Mouse (Mus musculus) megakaryocyte progenitor cell, adult 5-6 weeks (primary cell): ENCODE data around the gene Hspb2. TPM values are rescaled to one million over a fixed set of nuclear protein-coding genes. Genes with fewer than 3 reads are reported as not detected.

Source experiments
- ATAC-seq: replicated peaks from 2 replicates; pipeline ENCODE4 v1.8.0; 2016; ENCODE audit warnings: mild to moderate bottlenecking, moderate TSS enrichment, inconsistent platforms; ENCODE audit not compliant: poor library complexity
- total RNA-seq, 2 experiments: library from RNA; stranded (forward) in 1 of 2; stranded (reverse) in 1 of 2; fragments of 157-497, 149-512 nt in 1 of 2; fragments of 200-1000 nt in 1 of 2; gene quantifications; 2 replicates each; pipeline versions ENCODE4 v1.2.3 to v1.2.4; 2015 to 2017

Gene Hspb2
- total RNA-seq, 2 experiments from 2014 or later = not detected

DNA sequence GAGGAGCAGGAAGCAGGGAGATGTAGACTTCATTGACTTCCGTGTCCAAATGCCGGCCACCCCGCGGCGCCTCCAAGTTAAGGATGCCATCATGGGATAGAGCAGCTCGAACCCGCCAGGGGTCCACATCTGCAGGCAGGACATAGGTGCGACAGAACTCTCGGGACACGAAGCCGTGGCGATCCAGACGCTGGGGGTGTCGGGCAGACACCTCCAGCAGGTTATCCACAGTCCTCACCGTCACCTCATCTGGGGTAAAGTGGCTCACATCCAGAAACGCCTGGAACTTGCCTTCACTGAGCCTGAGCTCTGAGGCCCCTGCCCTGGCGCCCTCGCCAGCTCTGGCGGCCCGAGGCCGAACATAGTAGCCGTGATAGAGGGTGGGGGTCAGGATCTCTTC is 831 bp downstream of the Hspb2 start, which contains the start of gene Cryab:
TSS of gene Cryab (plus strand) at position 3 of the 400 bp plus-strand sequence.
- no peak for ATAC-seq

DNA sequence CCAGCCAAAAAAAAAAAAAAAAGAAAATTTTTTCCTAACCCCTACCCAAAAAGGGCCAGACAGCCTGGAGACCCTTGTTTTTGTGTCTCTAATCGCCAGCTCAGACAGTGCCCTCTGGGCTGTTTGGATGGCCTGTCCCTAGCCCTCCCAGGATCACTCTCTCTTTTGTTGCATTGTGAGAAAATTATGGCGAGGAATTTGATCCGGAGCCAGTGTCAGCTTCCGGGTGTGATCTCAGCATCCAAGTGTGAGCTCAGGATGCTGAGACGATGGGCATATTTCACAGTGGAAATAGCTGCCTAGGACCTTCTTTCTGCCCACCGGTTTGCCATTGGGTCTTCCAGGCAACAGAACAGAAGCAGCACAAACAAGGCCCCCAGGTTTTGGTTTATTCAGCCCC is 1.4 kb downstream of the Hspb2 start:
- ATAC-seq = no peak

- ATAC-seq = peak; percentile 29; the same call in 1 of the 2 replicates
Observed at GRCm38 (mm10) chr9:50746214-50746677, 5.9 kb downstream of the Hspb2 start, which contains the start of gene 2310030G06Rik. Gene 2310030G06Rik, minus strand, starts transcription at chr9:50746536.

DNA sequence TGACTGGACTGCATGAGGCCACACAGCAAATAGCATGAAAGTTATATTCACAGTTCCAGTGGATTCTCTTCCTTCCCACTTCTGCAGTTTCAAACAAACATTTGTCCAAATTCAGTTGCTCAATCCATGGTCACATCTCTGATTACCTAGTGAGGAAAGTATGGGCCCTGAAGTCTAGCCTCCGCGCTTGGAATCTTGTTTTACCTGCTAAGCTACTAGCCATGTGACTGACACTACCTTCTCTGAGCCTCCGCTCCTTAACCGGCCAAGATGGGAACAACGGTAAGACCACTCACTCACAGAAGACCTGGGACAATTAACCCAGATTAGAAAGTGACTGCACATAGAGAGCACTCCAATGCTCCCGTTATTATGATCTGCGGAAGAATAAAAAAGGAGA is 6.3 kb downstream of the Hspb2 start:
- no peak for ATAC-seq

- no peak for ATAC-seq
Observed at GRCm38 (mm10) chr9:50742744-50743143, 9.4 kb downstream of the Hspb2 start.

DNA sequence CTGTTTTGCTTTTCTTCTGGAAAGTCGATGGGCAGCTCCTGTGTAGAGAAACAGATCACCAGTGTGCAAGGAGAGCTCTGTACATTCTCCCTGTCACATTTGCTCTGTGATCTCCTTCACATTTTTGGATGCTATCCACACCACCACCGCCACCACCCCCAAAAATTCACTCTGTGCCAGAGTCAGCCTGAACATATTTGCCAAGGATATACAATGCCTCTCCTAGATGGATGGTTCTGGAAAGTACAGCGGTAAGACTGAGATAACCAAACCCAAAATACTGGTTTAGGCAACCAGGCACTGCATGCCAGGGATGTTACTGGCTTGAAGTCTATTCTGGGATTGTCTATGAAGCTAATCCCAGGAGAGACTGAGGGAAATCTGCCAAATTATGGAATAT is 9.9 kb downstream of the Hspb2 start:
- no peak for ATAC-seq

GRCm38 (mm10) chr9:50740867-50741784 is 11.0 kb downstream of the Hspb2 start:
- no peak for ATAC-seq

DNA sequence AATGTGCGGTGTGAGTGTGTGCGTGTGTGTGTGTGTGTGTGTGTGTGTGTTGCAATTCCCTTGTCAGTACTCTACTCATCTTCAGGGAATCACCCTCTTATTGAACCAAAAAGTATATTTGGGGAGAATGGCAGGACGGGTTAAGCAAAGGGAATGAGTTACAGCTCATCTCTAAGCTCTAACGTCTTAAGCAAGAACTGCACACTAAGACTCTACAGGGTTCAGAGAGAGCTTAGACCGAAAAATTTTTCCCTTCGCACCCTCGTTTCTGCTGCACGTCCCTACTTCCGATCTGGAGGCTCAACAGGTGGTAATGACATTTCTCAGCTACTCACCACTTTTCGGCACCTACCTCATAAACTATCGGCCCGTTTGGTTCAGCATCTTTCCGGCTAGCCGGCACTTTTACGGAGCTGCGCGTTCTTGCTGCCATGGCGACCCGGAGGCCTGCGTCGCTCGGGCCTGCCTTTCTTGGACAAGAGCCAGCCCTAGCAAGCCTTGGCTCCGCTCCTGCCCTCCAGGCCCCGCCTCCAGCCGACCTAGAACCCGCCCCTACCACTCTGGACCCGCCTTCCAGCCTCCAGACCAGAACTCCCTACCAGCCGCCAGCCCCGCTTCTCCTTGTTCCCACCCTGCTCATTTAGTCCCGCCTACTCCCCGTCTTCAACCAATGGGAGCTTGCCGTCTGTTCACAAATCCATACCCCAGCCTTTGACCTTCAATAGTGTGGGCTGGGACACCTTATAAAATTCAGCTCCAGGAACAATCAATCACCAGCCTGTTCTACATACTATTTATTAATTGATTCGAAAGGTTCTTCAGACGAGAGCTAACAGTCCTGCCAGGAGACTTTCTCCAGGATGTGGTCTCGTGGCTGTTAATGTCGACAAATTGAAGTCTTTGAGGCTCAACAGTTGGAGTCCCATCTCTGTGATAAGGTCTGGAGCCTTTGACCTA is 13.0 kb downstream of the Hspb2 start, which contains the start of gene Dixdc1:
TSS of gene Dixdc1 (minus strand) at position 604 of the 957 bp plus-strand sequence.
- peak; percentile 99 for ATAC-seq

DNA sequence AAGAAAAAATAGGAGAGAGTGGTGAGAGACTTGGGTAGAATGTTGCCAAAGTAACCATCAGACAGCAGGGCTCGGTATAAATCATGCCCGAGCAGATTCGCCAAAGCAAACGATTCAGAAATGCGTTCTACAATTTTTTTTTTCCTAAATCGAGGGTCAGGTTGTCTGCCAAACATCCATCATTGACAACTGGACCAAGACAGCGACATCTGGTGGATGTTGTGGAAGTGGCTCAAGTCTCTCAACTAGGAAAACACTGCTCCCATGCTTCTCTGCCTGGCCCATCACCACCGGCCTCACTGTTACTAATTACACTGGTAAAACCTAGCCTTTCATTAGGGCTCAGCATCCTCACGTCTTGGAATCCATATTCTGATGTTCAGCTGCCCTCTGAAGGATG is 17.2 kb downstream of the Hspb2 start:
- peak; percentile 46; the same call in 1 of the 2 replicates for ATAC-seq

DNA sequence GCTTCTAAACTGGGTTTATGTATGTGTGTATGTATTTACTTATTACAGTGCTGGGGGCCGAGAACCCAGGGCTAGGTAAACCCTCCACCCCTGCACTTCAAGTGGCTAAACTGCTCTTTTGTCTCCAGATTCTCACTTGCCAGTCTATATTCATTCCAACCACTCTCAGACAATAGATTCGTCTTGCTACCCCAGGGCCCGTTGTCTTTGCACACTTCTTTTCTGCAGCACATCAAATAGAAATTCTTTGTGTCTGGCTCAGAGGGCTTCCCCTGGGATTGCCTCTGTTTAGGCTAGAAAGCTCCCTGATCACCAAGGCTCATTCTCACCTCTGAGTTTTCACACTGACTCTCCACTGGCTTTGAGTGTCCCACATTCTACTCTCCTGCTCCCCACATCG is 19.6 kb downstream of the Hspb2 start:
- no peak for ATAC-seq

DNA sequence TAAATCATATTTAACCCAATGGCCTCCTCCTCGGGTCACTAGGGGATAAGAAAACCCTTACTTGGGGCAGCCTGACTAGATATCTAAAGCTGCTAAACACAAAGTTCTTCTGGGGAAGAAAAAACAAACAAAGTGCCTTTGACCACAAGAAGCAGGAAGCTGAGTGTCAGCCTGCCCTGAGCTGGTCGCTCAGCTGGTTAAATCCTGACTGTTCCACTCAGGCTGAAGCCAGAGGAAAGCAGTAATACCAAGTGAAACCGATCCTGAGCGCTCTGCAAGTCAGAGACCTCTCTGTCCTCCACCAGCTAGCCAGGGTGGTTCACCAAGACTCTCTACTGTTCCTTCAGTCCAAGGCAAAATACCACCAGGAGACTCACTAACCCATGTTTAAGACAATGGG is 22.6 kb downstream of the Hspb2 start:
- ATAC-seq = 0 out of 2 replicates have a peak, but pooled peaks have one; percentile 29

- ATAC-seq = peak; percentile 67
Observed at GRCm38 (mm10) chr9:50727925-50728651, 24.1 kb downstream of the Hspb2 start.

DNA sequence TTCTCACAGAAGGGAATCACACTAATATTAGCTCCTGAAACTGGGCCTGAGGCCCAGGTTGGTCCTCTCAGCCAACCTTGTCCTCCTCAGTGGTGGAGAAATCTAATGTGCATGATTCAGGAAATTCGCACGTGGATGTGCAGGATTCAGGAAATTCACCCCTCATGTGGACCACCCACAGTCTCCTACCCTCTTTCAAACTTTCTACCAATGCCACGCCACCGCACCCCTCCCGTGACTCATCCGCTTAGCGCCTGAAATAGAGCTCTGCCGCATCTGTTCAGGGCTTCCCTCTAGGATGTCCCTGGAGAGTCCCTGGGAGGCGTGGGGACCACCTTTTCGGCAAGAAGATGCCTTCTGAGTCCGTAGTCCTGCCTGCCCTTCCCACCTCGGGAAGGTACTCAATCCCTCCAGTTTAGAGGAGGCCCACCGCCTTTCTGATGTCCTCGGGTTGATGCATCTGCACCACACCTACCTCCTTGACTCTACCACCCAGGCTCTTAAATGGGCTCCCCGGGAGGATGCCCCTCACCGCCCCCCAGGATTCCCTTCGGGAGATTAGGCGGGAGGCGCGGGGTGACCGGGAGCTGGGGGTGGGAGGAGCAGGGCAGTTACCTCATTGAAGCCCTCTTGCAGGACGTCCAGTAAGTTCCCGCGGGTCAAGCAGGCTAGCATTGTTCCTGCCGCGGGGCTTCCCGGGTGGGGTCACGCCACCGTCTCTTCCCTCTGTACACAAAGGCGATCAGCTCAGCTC is 24.8 kb downstream of the Hspb2 start:
- no peak for ATAC-seq

DNA sequence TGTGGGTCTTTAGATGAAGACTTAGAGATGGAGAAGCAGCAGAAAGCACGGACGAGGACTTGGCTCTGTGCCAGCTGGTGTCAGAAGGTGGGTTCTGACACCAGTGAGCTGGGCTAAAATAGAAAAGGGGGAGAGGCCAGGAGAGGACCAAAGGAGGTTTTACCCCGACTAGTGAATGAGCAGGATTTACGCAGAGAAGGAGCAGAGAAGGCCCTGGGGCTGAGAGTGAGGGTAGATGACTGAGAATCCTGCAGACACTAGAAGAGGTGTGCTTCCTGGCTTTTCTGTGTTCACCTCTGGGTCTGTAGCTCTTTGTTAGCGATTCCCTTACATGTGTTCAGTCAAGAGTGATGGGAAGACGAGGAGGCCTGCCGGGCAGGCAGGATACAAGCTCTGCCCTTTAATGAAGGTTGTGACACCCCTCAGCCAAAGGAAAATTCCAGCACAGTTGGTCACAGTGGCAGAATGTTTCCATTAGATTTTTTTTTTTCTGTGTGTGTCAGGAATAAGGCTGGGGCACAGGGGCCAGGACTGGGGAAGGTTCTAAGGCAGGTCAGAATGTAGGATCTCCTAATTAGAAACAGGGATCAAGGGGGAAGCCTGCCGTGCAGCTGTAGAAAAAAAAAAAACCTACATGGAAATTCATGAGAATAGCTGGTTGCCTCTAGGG is 26.1 kb downstream of the Hspb2 start:
- ATAC-seq = no peak

- no peak for ATAC-seq
Observed at GRCm38 (mm10) chr9:50724661-50725330, 27.4 kb downstream of the Hspb2 start.

- ATAC-seq = no peak
Observed at GRCm38 (mm10) chr9:50724147-50724546, 28.0 kb downstream of the Hspb2 start.

GRCm38 (mm10) chr9:50723406-50723805 is 28.7 kb downstream of the Hspb2 start:
- 0 out of 2 replicates have a peak, but pooled peaks have one; percentile 14 for ATAC-seq

- ATAC-seq = no peak; the same call in 1 of the 2 replicates
Observed at GRCm38 (mm10) chr9:50722451-50722911, 29.7 kb downstream of the Hspb2 start.
